Mouse (Mus musculus): ENCODE data around the gene Fam169b.

Gene Fam169b

GRCm38 (mm10) chr7:68318979-68319378 is 45.3 kb downstream of the Fam169b start:
- DNase-seq (ENCODE audit: low spot score in 2 of 2), result no peak

- DNase-seq (ENCODE audit: low spot score in 2 of 2), result peak in 1 of 2 experiments; percentile 31
Observed at GRCm38 (mm10) chr7:68320078-68320810, 46.6 kb downstream of the Fam169b start.

- no peak for DNase-seq (ENCODE audit: low spot score in 2 of 2)
Observed at GRCm38 (mm10) chr7:68323051-68323450, 49.4 kb downstream of the Fam169b start.

GRCm38 (mm10) chr7:68326190-68326722 is 52.6 kb downstream of the Fam169b start:
- no peak for DNase-seq (ENCODE audit: low spot score in 2 of 2)

- DNase-seq (ENCODE audit: low spot score in 2 of 2), result no peak
Observed at GRCm38 (mm10) chr7:68329000-68329399, 55.4 kb downstream of the Fam169b start.

- no peak for DNase-seq (ENCODE audit: low spot score in 2 of 2)
Observed at GRCm38 (mm10) chr7:68332799-68333198, 59.2 kb downstream of the Fam169b start.

- no peak for DNase-seq (ENCODE audit: low spot score in 2 of 2)
Observed at GRCm38 (mm10) chr7:68337080-68337781, 63.6 kb downstream of the Fam169b start.

- DNase-seq (ENCODE audit: low spot score in 2 of 2), result no peak
Observed at GRCm38 (mm10) chr7:68338680-68339079, 65.0 kb downstream of the Fam169b start.

- no peak for DNase-seq (ENCODE audit: low spot score in 2 of 2)
Observed at GRCm38 (mm10) chr7:68344561-68344960, 70.9 kb downstream of the Fam169b start.

- DNase-seq (ENCODE audit: low spot score in 2 of 2), result no peak
Observed at GRCm38 (mm10) chr7:68345963-68346362, 72.3 kb downstream of the Fam169b start.

- DNase-seq (ENCODE audit: low spot score in 2 of 2), result peak in 1 of 2 experiments; percentile 9
Observed at GRCm38 (mm10) chr7:68355325-68356076, 81.9 kb downstream of the Fam169b start.

- peak in 1 of 2 experiments; percentile 41 for DNase-seq (ENCODE audit: low spot score in 2 of 2)
Observed at GRCm38 (mm10) chr7:68357407-68357806, 83.8 kb downstream of the Fam169b start.

- no peak for DNase-seq (ENCODE audit: low spot score in 2 of 2)
Observed at GRCm38 (mm10) chr7:68362609-68363008, 89.0 kb downstream of the Fam169b start.

GRCm38 (mm10) chr7:68365711-68366110 is 92.1 kb downstream of the Fam169b start:
- peak in 1 of 2 experiments; percentile 41 for DNase-seq (ENCODE audit: low spot score in 2 of 2)

GRCm38 (mm10) chr7:68368948-68369347 is 95.3 kb downstream of the Fam169b start:
- DNase-seq (ENCODE audit: low spot score in 2 of 2), result no peak

- peak; percentile 48 to 81 for DNase-seq (ENCODE audit: low spot score in 2 of 2)
Observed at GRCm38 (mm10) chr7:68369694-68370093, 96.1 kb downstream of the Fam169b start.

- DNase-seq (ENCODE audit: low spot score in 2 of 2), result peak; percentile 29 to 71
Observed at GRCm38 (mm10) chr7:68374109-68374857, 100.6 kb downstream of the Fam169b start.

GRCm38 (mm10) chr7:68382187-68382586 is 108.5 kb downstream of the Fam169b start:
- no peak for DNase-seq (ENCODE audit: low spot score in 2 of 2)

GRCm38 (mm10) chr7:68386767-68387166 is 113.1 kb downstream of the Fam169b start:
- DNase-seq (ENCODE audit: low spot score in 2 of 2), result no peak

- DNase-seq (ENCODE audit: low spot score in 2 of 2), result no peak
Observed at GRCm38 (mm10) chr7:68395707-68396333, 122.2 kb downstream of the Fam169b start.

- DNase-seq (ENCODE audit: low spot score in 2 of 2), result no peak
Observed at GRCm38 (mm10) chr7:68400516-68400915, 126.9 kb downstream of the Fam169b start.

All from urinary bladder, postnatal 4 days (tissue).